Mouse (Mus musculus): ENCODE results near the gene Cs.

GRCm38 (mm10) chr10:128370601-128371000 is 33.1 kb downstream of the Cs start:
- TF ChIP-seq CTCF (IDR thresholded peaks at IDR 0.05; ENCODE audit: borderline replicate concordance, insufficient read depth, low read length) = no peak
- no peak for TF ChIP-seq POLR2A (IDR thresholded peaks at IDR 0.05; ENCODE audit: low read depth, low read length)
